Mouse (Mus musculus): Measurements from ENCODE around the gene Olfr550. TPM values are rescaled to one million over a fixed set of nuclear protein-coding genes. Genes with fewer than 3 reads are reported as not detected.

Olfr550 gene
- total RNA-seq (2018; cell fraction: chromatin; rRNA removed) = not detected
- under 1 TPM in 1 of 26 experiments, not detected in 25; 0.15 TPM for total RNA-seq (2018; cell fraction: cytosol; rRNA removed)
- total RNA-seq (2018; cell fraction: nucleus; rRNA removed) = under 1 TPM in 1 of 26 experiments, not detected in 25; 0.40 TPM
- polyA plus RNA-seq (2018) = not detected in 3 replicates

DNA sequence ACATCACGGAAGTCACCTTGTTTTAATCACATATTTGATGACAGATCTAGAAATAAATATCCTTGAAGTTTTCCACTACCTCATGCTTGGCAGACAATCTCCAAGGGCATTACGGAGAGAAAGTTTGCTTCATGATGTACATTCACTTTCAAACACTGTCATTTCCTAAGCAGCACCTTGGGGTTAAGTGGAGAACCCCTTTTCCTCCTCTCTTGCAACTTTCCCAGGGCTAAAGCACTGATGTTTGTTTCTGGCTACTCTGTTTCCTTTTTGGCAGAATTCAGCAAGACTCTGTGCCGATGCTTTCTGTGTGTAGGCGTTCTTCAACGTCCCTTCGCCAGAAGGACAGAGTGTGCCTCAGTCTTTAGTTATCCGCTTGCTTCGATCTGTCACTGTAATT is at the start of gene Olfr550:
Gene Olfr550 (plus strand): TSS at position 301 of the 400 bp plus-strand sequence.
- no peak within 1 kb of the TSS for H3K27ac ChIP-seq
- 97% methylated on average over 8 of the region's 8 CpGs for WGBS (ENCODE audit: missing documents)
- no peaks in the 10 kb centered on the region for H3K36me3 ChIP-seq (ENCODE audit: inconsistent target)
- H3K79me2 ChIP-seq (ENCODE audit: inconsistent target) = no peaks in the 10 kb centered on the region
- no peak within 1 kb of the TSS for H3K4me3 ChIP-seq (ENCODE audit: inconsistent target)

DNA sequence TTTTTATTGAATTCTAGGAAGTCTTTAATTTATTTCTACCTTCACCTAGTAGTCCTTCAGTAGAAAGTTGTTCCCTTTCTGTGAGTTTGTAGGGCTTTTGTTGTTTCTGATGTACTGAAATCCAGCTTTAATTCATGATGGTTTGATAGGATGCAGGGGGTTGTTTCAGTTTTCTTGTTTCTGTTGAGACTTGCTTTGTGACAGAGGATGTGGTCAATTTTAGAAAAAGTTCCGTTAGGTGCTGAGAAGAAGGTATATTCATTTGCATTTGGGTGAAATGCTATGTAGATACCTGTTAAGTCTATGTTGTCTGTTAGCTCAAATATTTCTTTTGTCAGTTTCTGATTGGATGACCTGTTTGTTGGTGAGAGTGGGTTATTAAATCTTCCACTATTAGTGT is 42.2 kb upstream of the Olfr550 start:
- Histone ChIP-seq H3K27ac (no peak overlapping the region), H3K79me2 (ENCODE audit: inconsistent target) (no peaks in the 10 kb centered on the region), H3K4me3 (ENCODE audit: inconsistent target) (no peak overlapping the region), H3K36me3 (ENCODE audit: inconsistent target) (no peaks in the 10 kb centered on the region)
- WGBS (ENCODE audit: missing documents) = 67% methylated on average over 1 of the region's 1 CpGs

DNA sequence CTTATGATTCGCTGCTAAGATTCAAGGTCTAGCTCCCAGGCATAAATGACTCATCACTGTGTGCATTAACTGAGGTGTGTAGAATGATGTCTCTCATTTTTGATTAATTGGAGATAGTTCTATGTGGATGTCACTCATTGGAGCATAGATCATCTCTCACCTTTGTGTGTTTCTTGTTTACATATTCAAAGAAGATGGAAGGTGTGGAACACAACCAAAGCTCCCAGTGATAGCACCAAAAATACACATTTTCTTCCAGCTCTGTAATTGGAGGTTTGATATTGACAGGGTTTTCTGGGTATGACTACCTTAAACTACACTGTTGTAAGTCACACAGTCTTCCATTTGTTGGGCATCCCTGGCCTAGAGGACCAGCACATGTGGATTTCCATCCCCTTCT is 36.8 kb upstream of the Olfr550 start, which contains the start of gene Olfr547:
Gene Olfr547 (plus strand): TSS at position 301 of the 400 bp plus-strand sequence.
- H3K79me2 ChIP-seq (ENCODE audit: inconsistent target) = no peaks in the 10 kb centered on the region
- WGBS (ENCODE audit: missing documents) = 100% methylated on average over 1 of the region's 1 CpGs

DNA sequence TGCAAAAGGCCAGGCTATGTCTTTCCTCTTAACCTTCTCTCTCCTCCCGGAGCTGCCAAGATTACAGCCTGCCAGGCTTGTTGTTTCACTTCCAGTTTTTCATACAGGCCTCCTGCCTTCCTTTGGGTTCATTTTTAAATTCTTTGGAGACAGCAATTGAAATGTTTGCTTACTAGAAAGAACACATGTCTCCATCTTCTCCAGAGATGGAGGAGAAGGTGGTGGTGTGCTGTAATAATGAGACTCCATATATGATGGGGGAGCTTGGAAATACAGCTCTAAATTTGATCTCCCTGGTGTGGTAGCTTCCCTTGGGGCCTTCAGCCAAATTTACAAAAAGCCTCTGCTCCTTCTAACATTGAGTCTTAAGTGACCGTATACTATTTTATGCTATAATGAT is 30.6 kb upstream of the Olfr550 start, which contains the start of gene Olfr548-ps1:
Gene Olfr548-ps1 (plus strand): TSS at position 301 of the 400 bp plus-strand sequence.
- no peaks in the 10 kb centered on the region for H3K36me3 ChIP-seq (ENCODE audit: inconsistent target)
- no peak within 1 kb of the TSS for H3K27ac ChIP-seq
- H3K79me2 ChIP-seq (ENCODE audit: inconsistent target) = no peaks in the 10 kb centered on the region
- no peak within 1 kb of the TSS for H3K4me3 ChIP-seq (ENCODE audit: inconsistent target)
- WGBS (ENCODE audit: missing documents) = 57% methylated on average over 2 of the region's 2 CpGs

More for the DNA sequence above, 36.8 kb upstream of the Olfr550 start, which contains the start of gene Olfr547:
- H3K36me3 ChIP-seq (ENCODE audit: inconsistent target) = no peaks in the 10 kb centered on the region
- H3K27ac ChIP-seq = no peak within 1 kb of the TSS
- H3K4me3 ChIP-seq (ENCODE audit: inconsistent target) = no peak within 1 kb of the TSS

DNA sequence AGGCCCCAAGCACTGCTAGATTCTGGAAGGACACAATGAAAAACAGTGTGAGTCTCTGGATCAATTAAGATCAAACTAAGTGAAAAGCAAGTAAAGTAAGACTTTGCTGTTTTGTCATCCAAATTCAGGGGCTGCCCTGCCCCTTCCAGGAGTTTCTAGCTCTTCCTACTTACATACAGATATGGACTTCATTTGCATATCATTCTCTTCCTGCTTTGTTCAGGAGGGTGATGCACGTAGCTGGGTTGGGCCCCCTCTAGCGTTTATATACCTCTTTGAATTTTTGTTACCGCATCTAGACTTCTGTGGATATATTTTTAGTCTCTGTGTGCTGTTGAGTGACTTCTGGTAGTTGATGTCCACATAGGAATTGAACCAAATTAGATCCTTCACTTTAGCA is 30.0 kb upstream of the Olfr550 start:
- no peaks in the 10 kb centered on the region for H3K36me3 ChIP-seq (ENCODE audit: inconsistent target)
- H3K27ac ChIP-seq = no peak overlapping the region
- H3K79me2 ChIP-seq (ENCODE audit: inconsistent target) = no peaks in the 10 kb centered on the region
- no peak overlapping the region for H3K4me3 ChIP-seq (ENCODE audit: inconsistent target)
- WGBS (ENCODE audit: missing documents) = 84% methylated on average over 3 of the region's 3 CpGs

DNA sequence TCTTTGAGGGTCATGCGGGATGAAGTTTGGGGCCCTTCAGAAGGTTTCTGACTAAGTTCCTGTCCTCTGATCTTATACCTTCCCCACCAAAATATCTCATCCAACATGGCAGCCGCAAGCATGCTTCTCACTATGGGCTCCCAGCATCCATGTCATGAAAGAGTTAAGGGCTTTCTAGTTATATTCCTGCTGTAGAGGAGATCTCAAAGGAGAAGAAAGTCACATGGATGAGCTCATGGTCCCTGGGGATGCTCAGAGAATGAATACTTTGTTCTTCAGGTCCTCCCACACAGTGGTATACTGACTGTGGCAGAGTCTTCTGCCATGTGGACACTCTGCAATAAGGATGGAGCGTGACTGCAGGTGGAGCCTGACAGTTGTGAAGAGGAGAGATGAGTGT is 21.7 kb upstream of the Olfr550 start, which contains the start of gene Olfr549:
Gene Olfr549 (plus strand): TSS at position 301 of the 400 bp plus-strand sequence.
- WGBS (ENCODE audit: missing documents) = 96% methylated on average over 3 of the region's 3 CpGs
- no peak within 1 kb of the TSS for H3K4me3 ChIP-seq (ENCODE audit: inconsistent target)
- no peaks in the 10 kb centered on the region for H3K36me3 ChIP-seq (ENCODE audit: inconsistent target)
- no peak within 1 kb of the TSS for H3K27ac ChIP-seq
- H3K79me2 ChIP-seq (ENCODE audit: inconsistent target) = no peaks in the 10 kb centered on the region

DNA sequence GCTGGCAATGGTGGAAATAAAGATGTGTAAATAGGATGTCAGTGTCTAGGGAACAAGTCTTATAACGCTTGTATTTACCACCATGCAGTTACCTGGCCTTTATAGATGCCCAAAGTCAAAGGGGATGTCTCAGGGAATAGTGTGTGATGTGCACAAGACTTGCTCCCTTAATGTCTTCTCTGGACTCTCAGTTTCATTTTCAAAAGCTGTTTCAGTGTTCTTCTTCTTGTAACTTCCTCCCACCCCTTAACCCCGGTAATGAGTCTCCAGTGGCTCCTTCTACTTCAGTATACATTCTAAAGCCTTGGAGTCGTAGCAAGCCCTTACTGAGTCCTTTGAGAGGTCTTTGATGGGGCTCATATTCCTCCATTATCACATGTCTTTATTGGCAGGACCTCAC is 18.0 kb upstream of the Olfr550 start:
- Histone ChIP-seq H3K4me3 (ENCODE audit: inconsistent target) (no peak overlapping the region), H3K36me3 (ENCODE audit: inconsistent target) (no peaks in the 10 kb centered on the region), H3K27ac (no peak overlapping the region), H3K79me2 (ENCODE audit: inconsistent target) (no peaks in the 10 kb centered on the region)
- 53% methylated on average over 3 of the region's 3 CpGs for WGBS (ENCODE audit: missing documents)

- H3K4me3 ChIP-seq (ENCODE audit: inconsistent target) = peak within 1 kb of the TSS; percentile 94
- peaks cover 38% of the 10 kb centered on the region for H3K36me3 ChIP-seq (ENCODE audit: inconsistent target)
- 6% methylated on average over 10 of the region's 10 CpGs for WGBS (ENCODE audit: missing documents)
- H3K79me2 ChIP-seq (ENCODE audit: inconsistent target) = peaks cover 20% of the 10 kb centered on the region
- peak within 1 kb of the TSS; percentile 86 for H3K27ac ChIP-seq
Measured at GRCm38 (mm10) chr7:102564999-102565997, 5.9 kb upstream of the Olfr550 start, which contains the start of gene Trim21. Gene Trim21 (minus strand): TSS chr7:102565486.

- peaks cover 20% of the 10 kb centered on the region for H3K79me2 ChIP-seq (ENCODE audit: inconsistent target)
- WGBS (ENCODE audit: missing documents) = 78% methylated on average over 4 of the region's 4 CpGs
Measured at GRCm38 (mm10) chr7:102566219-102566618, 5.0 kb upstream of the Olfr550 start.

DNA sequence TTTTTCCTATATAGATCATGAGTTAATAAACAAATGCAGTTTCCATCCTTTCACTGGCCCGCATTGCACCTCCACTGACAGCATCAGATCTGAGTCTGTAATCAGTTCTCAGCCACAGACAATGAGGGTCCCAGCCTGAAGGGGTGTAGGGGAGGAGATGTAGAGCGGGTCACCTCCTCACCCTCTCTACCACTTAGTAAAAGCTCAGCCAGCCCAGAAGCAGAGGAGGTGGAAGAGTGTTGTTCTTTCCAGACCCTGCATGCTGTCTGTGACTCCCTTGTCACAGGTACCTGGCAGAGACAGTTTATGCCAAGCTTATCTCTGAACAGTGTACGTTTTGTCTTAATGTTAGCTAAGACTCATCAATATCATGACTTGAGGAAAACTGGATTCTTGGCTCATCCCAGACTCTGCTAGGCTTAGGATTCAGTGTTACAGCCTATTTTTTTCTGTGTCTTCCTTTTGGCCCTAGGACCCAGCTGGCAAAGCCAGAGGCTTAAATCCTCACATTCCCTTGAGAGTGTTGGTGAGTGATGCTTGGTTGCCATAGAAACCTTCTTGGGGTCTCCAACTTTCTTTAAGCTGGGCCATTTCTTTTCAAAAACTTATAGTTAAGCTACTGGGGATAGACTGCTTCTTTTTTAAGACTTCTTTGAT is 2.1 kb downstream of the Olfr550 start:
- Histone ChIP-seq H3K4me3 (ENCODE audit: inconsistent target) (no peak overlapping the region), H3K36me3 (ENCODE audit: inconsistent target) (no peaks in the 10 kb centered on the region), H3K27ac (no peak overlapping the region), H3K79me2 (ENCODE audit: inconsistent target) (no peaks in the 10 kb centered on the region)
- 97% methylated on average over 3 of the region's 3 CpGs for WGBS (ENCODE audit: missing documents)

More at GRCm38 (mm10) chr7:102566219-102566618, 5.0 kb upstream of the Olfr550 start:
- H3K36me3 ChIP-seq (ENCODE audit: inconsistent target) = peaks cover 29% of the 10 kb centered on the region
- no peak overlapping the region for H3K4me3 ChIP-seq (ENCODE audit: inconsistent target)
- no peak overlapping the region for H3K27ac ChIP-seq

GRCm38 (mm10) chr7:102575998-102576397 is 4.8 kb downstream of the Olfr550 start:
- Histone ChIP-seq H3K27ac (no peak overlapping the region), H3K4me3 (ENCODE audit: inconsistent target) (no peak overlapping the region), H3K36me3 (ENCODE audit: inconsistent target) (no peaks in the 10 kb centered on the region), H3K79me2 (ENCODE audit: inconsistent target) (no peaks in the 10 kb centered on the region)
- WGBS (ENCODE audit: missing documents) = 36% methylated on average over 6 of the region's 6 CpGs

GRCm38 (mm10) chr7:102591786-102592185 is 20.5 kb downstream of the Olfr550 start, which contains the start of gene Olfr551:
Gene Olfr551 (minus strand): TSS chr7:102591886.
- H3K36me3 ChIP-seq (ENCODE audit: inconsistent target) = no peaks in the 10 kb centered on the region
- WGBS (ENCODE audit: missing documents) = 96% methylated on average over 3 of the region's 3 CpGs
- no peaks in the 10 kb centered on the region for H3K79me2 ChIP-seq (ENCODE audit: inconsistent target)
- H3K4me3 ChIP-seq (ENCODE audit: inconsistent target) = no peak within 1 kb of the TSS
- H3K27ac ChIP-seq = no peak within 1 kb of the TSS

DNA sequence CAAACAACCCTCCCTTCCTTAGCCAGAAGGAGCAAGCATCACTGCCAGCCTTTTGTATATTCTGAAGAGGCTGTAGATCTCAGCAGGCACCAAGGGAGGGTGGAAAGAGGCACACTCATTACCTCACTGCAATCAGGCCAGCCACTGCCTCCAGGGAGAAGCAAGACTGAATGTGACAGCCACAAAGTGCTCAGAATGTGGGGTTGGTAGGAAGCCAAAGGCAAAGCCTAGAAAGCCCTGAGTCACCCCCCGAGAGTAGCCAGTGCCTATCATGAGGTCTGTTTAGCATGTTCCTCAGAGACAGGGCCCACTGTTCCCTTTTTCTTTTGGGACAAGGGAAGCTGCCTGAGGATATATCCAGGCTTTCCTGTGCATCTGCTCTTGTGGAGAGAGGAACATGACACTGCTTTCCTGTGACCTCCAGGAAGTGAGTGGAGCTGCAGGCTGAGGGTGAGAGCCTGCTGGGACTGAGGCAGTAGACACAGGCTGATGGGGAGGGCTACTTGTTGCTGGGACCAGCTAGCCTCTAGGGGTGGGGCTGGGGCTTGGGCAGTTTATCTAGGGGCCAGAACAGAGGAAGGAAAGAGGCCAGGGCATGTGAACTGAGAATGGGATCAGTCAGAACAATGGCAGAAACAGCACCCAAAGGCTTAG is 26.3 kb downstream of the Olfr550 start, which contains the start of gene Olfr552:
Gene Olfr552 (plus strand): TSS at position 393 of the 654 bp plus-strand sequence.
- no peaks in the 10 kb centered on the region for H3K36me3 ChIP-seq (ENCODE audit: inconsistent target)
- no peak within 1 kb of the TSS for H3K4me3 ChIP-seq (ENCODE audit: inconsistent target)
- no peaks in the 10 kb centered on the region for H3K79me2 ChIP-seq (ENCODE audit: inconsistent target)
- WGBS (ENCODE audit: missing documents) = 0% methylated on average over 1 of the region's 1 CpGs
- H3K27ac ChIP-seq = peak within 1 kb of the TSS; percentile 36

DNA sequence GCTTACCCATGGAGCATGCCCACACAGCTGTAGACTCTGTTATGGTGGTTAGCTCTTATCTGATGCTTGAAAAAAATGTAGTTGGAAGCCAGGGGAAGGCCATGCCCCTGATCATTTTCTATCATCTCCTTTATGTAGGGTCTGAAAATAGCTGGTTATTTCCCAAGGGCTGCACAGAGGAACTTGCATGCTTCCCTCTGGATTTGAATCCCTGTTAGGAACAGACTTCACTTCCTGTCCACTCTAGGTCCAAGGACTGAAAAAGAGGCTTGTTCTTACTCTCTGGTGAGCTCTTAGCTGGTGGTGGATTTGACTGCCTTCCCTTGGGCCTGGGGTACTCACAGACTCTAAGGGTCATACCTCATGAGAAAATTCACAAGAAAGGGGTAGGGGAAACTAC is 46.9 kb downstream of the Olfr550 start, which contains the start of gene Olfr553:
Gene Olfr553 (minus strand): TSS at position 101 of the 400 bp plus-strand sequence.
- Histone ChIP-seq H3K4me3 (ENCODE audit: inconsistent target) (no peak within 1 kb of the TSS), H3K79me2 (ENCODE audit: inconsistent target) (no peaks in the 10 kb centered on the region), H3K27ac (no peak within 1 kb of the TSS), H3K36me3 (ENCODE audit: inconsistent target) (no peaks in the 10 kb centered on the region)

Measured in macrophage (primary cell).